Mouse (Mus musculus): ENCODE results near the gene Tnfrsf19.

Tnfrsf19 gene

GRCm38 (mm10) chr14:60964016-60964810 lies 82.1 kb downstream of the Tnfrsf19 start:
- no peak for DNase-seq (ENCODE audit: low read depth, low spot score)

- DNase-seq (ENCODE audit: low read depth, low spot score): no peak
These were observed 88.6 kb downstream of the Tnfrsf19 start for GRCm38 (mm10) chr14:60957611-60958157.

GRCm38 (mm10) chr14:60937481-60938039 lies 108.7 kb downstream of the Tnfrsf19 start:
- DNase-seq (ENCODE audit: low read depth, low spot score): no peak

- no peak for DNase-seq (ENCODE audit: low read depth, low spot score)
These were observed 110.6 kb downstream of the Tnfrsf19 start for GRCm38 (mm10) chr14:60935705-60936104.

- no peak for DNase-seq (ENCODE audit: low read depth, low spot score)
These were observed 120.3 kb downstream of the Tnfrsf19 start for GRCm38 (mm10) chr14:60926011-60926410.

GRCm38 (mm10) chr14:60916661-60917060 lies 129.6 kb downstream of the Tnfrsf19 start:
- DNase-seq (ENCODE audit: low read depth, low spot score): no peak
